Mouse (Mus musculus) megakaryocyte progenitor cell, adult 5-6 weeks (primary cell): ENCODE results near the gene Tspan32. TPM values are rescaled to one million over a fixed set of nuclear protein-coding genes. Genes with fewer than 3 reads are reported as not detected.

Source experiments
- total RNA-seq, 2 experiments: library from RNA; stranded (forward) in 1 of 2; stranded (reverse) in 1 of 2; fragments of 157-497, 149-512 nt in 1 of 2; fragments of 200-1000 nt in 1 of 2; gene quantifications; 2 replicates each; pipeline versions ENCODE4 v1.2.3 to v1.2.4; 2015 to 2017

The Tspan32 gene
- total RNA-seq, 2 experiments from 2014 or later: 98.1 to 144 TPM

Other genes starting within 250 kb of the Tspan32 start
- not detected in 2 replicates for gene Th, start 73.9 kb upstream of the Tspan32 start, total RNA-seq (2015)
- gene Th, start 73.9 kb upstream of the Tspan32 start, total RNA-seq (2017): not detected in 2 replicates
- 0.67 and 1.0 TPM in 2 replicates for gene Ascl2, start 35.8 kb upstream of the Tspan32 start, total RNA-seq (2015)
- 0.68 TPM in 1 of 2 replicates, not detected in the other for gene Ascl2, start 35.8 kb upstream of the Tspan32 start, total RNA-seq (2017)
- gene Cd81, start 47.7 kb downstream of the Tspan32 start, total RNA-seq (2015): 118 and 140 TPM in 2 replicates
- gene Cd81, start 47.7 kb downstream of the Tspan32 start, total RNA-seq (2017): 121 and 181 TPM in 2 replicates
- gene Tssc4, start 64.2 kb downstream of the Tspan32 start, total RNA-seq (2015): 18.7 and 23.5 TPM in 2 replicates
- 26.8 and 33.7 TPM in 2 replicates for gene Tssc4, start 64.2 kb downstream of the Tspan32 start, total RNA-seq (2017)
- not detected in 2 replicates for gene Trpm5, start 89.6 kb downstream of the Tspan32 start, total RNA-seq (2015)
- gene Trpm5, start 89.6 kb downstream of the Tspan32 start, total RNA-seq (2017): not detected in 2 replicates
- not detected in 2 replicates for gene Kcnq1, start 101.3 kb downstream of the Tspan32 start, total RNA-seq (2015)
- gene Kcnq1, start 101.3 kb downstream of the Tspan32 start, total RNA-seq (2017): not detected in 2 replicates